Mouse (Mus musculus): ENCODE data around the gene Msn. TPM values are rescaled to one million over a fixed set of nuclear protein-coding genes. Genes with fewer than 3 reads are reported as not detected.

Gene Msn
- polyA plus RNA-seq, 1 experiment: 254 TPM

DNA sequence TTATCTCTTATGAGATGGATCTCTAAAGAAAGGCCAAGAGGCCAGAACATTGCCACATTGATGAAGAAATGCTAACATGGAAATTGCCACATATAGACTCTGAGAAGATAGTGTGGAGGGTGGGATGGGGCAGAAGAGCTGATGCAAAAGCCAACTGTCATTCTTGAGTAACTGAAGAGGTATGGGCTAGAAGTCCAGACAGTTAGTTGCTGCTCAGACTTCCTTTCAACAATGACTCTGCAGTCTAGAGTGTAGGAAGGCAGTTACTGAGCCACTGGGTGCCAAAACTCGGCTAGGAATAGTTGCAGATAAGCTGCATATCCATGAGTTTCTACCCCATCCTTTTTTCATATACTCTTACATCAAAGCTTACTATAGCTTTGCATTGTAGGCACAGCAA is 122.2 kb downstream of the Msn start:
- no peaks in the 10 kb centered on the region for H3K36me3 ChIP-seq (ENCODE audit: control insufficient read depth, insufficient read depth)
- no peaks in the 10 kb centered on the region for H3K27me3 ChIP-seq (ENCODE audit: control insufficient read depth, insufficient read depth, insufficient read length)
- H3K4me2 ChIP-seq (ENCODE audit: low read depth): no peak overlapping the region
- no peak overlapping the region for H3ac ChIP-seq (ENCODE audit: control insufficient read depth, insufficient read length)
- TF ChIP-seq TCF12 (IDR thresholded peaks at IDR 0.05; ENCODE audit: insufficient read depth, poor library complexity, severe bottlenecking) (no peak), POLR2AphosphoS2 (IDR thresholded peaks at IDR 0.05; ENCODE audit: insufficient read length, low read depth) (no peak), MYOG (IDR thresholded peaks at IDR 0.05; ENCODE audit: control insufficient read depth in 1 of 3, insufficient read depth in 1 of 3, insufficient read length in 2 of 3, low read depth in 2 of 3) (no peak), POLR2A (IDR thresholded peaks at IDR 0.05; ENCODE audit: insufficient read length, low read depth) (no peak), MAX (IDR thresholded peaks at IDR 0.05; ENCODE audit: low read depth) (no peak), CEBPB (IDR thresholded peaks at IDR 0.05; ENCODE audit: insufficient read depth, poor library complexity, severe bottlenecking) (no peak), USF1 (IDR thresholded peaks at IDR 0.05; ENCODE audit: low read depth) (no peak), E2F4 (IDR thresholded peaks at IDR 0.05; ENCODE audit: insufficient read depth) (no peak)
- no peak overlapping the region for H3K4me3 ChIP-seq
- no peaks in the 10 kb centered on the region for H3K79me2 ChIP-seq (ENCODE audit: control insufficient read depth, insufficient read depth)

Other genes with a start within 250 kb of the Msn start
- 21.3 TPM for gene Las1l, start 139.1 kb upstream of the Msn start, polyA plus RNA-seq (2012; fragmentation: generic; extraction: Trizol)
- not detected for gene Vsig4, start 197.4 kb downstream of the Msn start, polyA plus RNA-seq (2012; fragmentation: generic; extraction: Trizol)